Mouse (Mus musculus) G1E (cell line): ENCODE measurements around the gene Ttc39a. TPM values are rescaled to one million over a fixed set of nuclear protein-coding genes. Genes with fewer than 3 reads are reported as not detected.
A peak's percentile ranks its signal among the peaks of the same experiment; 100 is the strongest.

ENCODE experiments used
- ATAC-seq: 2 replicates; pipeline ENCODE4 v1.8.0; 2016; ENCODE audit warnings: mild to moderate bottlenecking; ENCODE audit not compliant: insufficient number of reproducible peaks, poor library complexity, low FRiP score, severe bottlenecking; ENCODE audit errors: extremely low read depth
- DNase-seq: peaks from one replicate; pipeline ENCODE4 v3.0.0; 2012; ENCODE audit warnings: low spot score
- H3K27me3 ChIP-seq: 2 replicates; pipeline ENCODE4 v1.6.1; 2012; ENCODE audit warnings: mild to moderate bottlenecking, low read length, inconsistent platforms; ENCODE audit not compliant: insufficient read depth
- H3K36me3 ChIP-seq: replicated peaks from 2 replicates; pipeline ENCODE3; 2012; ENCODE audit warnings: mild to moderate bottlenecking, inconsistent platforms
- H3K4me1 ChIP-seq: 2 replicates; pipeline ENCODE4 v1.6.1; 2012; ENCODE audit warnings: low read depth, low read length, inconsistent platforms, mixed read lengths; ENCODE audit not compliant: insufficient read depth
- H3K4me3 ChIP-seq: 2 replicates; pipeline ENCODE4 v1.5.1; 2012; ENCODE audit warnings: low read depth, mild to moderate bottlenecking, inconsistent platforms, low read length, moderate library complexity, mixed read lengths
- H3K9me3 ChIP-seq: replicated peaks from 2 replicates; pipeline ENCODE4 v1.6.1; 2012; ENCODE audit warnings: inconsistent platforms
- CTCF ChIP-seq: IDR thresholded peaks from 2 replicates; pipeline ENCODE4 v1.5.1; 2012; ENCODE audit warnings: low read depth, low read length, inconsistent platforms, mixed read lengths
- GATA1 ChIP-seq: IDR thresholded peaks from 2 replicates; pipeline ENCODE4 v1.6.1; 2012; ENCODE audit warnings: borderline replicate concordance, low read length, inconsistent platforms, mixed read lengths
- GATA2 ChIP-seq: IDR thresholded peaks from 2 replicates; pipeline ENCODE4 v1.6.1; 2012; ENCODE audit warnings: low read depth, low read length, inconsistent platforms, borderline replicate concordance
- POLR2AphosphoS5 ChIP-seq: IDR thresholded peaks from 2 replicates; pipeline ENCODE4 v1.6.1; 2012; ENCODE audit warnings: low read depth, low read length, inconsistent platforms; ENCODE audit not compliant: insufficient replicate concordance
- TAL1 ChIP-seq: conservative IDR thresholded peaks from 2 replicates; pipeline ENCODE4 v1.6.1; 2012; ENCODE audit warnings: low read depth, low read length, inconsistent platforms, mixed read lengths
- polyA plus RNA-seq: library from polyadenylated mRNA; stranded (reverse); fragments of >175 nt; gene quantifications from 2 replicates; pipeline ENCODE4 v1.2.3, GENCODE M21; 2012
- total RNA-seq, 2 experiments: library from RNA; stranded (forward) in 1 of 2; stranded (reverse) in 1 of 2; fragments of 200-1000 nt in 1 of 2; fragments of >200 nt in 1 of 2; fragmentation: Nextera tagmentation in 1 of 2; gene quantifications; 2 replicates each; pipeline ENCODE4 v1.2.3; 2014 to 2017

Gene Ttc39a
- total and polyA plus RNA-seq, 3 experiments, result 28.9 to 50.2 (median 40.4) TPM

GRCm38 (mm10) chr4:109463892-109464291 lies 57.5 kb downstream of the Ttc39a start:
- no peak for ATAC-seq
- no peak for DNase-seq
- Histone ChIP-seq H3K4me3 (no peak overlapping the region), H3K9me3 (no peaks in the 10 kb centered on the region), H3K4me1 (peaks cover 11% of the 10 kb centered on the region; the same call in 1 of the 2 replicates), H3K36me3 (peaks cover 4% of the 10 kb centered on the region), H3K27me3 (no peaks in the 10 kb centered on the region)
- TF ChIP-seq GATA2, result no peak
- TF ChIP-seq TAL1, result no peak
- no peak for TF ChIP-seq GATA1
- TF ChIP-seq POLR2AphosphoS5, result no peak
- no peak for TF ChIP-seq CTCF

- Histone ChIP-seq H3K4me1 (peaks cover 17% of the 10 kb centered on the region), H3K4me3 (no peak overlapping the region), H3K27me3 (no peaks in the 10 kb centered on the region), H3K36me3 (peaks cover 18% of the 10 kb centered on the region), H3K9me3 (no peaks in the 10 kb centered on the region)
- DNase-seq (no peak), ATAC-seq (no peak)
- no peak for TF ChIP-seq GATA2
- TF ChIP-seq TAL1, result no peak
- no peak for TF ChIP-seq POLR2AphosphoS5
- no peak for TF ChIP-seq CTCF
- TF ChIP-seq GATA1, result no peak
Measured at GRCm38 (mm10) chr4:109467687-109468086, 61.3 kb downstream of the Ttc39a start.

- no peak for ATAC-seq
- no peak for DNase-seq
- TF ChIP-seq POLR2AphosphoS5 (no peak), GATA2 (no peak), GATA1 (no peak), CTCF (no peak), TAL1 (no peak)
Measured at GRCm38 (mm10) chr4:109471606-109472005, 65.2 kb downstream of the Ttc39a start.

DNA sequence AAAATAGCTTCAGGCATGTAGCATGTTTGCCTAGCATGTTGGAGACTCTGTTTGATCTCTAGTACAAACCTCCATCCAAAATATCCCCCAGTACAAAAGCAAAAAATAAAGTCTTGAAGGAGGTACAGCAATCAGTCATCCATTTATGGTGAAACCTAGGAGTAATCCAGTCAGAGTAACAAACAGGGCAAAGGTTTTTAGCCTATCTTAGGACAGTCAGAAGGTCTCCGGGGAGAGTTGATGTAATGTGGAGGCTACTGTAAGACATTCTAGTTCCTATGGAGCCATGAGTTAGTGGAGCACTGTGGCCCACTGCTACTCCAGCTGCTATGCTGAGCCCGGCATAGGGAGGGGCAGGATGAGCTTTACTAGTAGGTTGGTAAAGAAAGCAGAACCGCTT lies 66.1 kb downstream of the Ttc39a start:
- H3K4me3 ChIP-seq, result no peak overlapping the region

More at GRCm38 (mm10) chr4:109471606-109472005, 65.2 kb downstream of the Ttc39a start:
- no peak overlapping the region for H3K4me3 ChIP-seq
- H3K27me3 ChIP-seq, result no peaks in the 10 kb centered on the region
- H3K4me1 ChIP-seq, result peaks cover 30% of the 10 kb centered on the region
- H3K36me3 ChIP-seq, result peaks cover 20% of the 10 kb centered on the region
- no peaks in the 10 kb centered on the region for H3K9me3 ChIP-seq

GRCm38 (mm10) chr4:109475078-109475477 lies 68.7 kb downstream of the Ttc39a start:
- no peak for TF ChIP-seq CTCF
- no peak for TF ChIP-seq GATA1
- no peak for TF ChIP-seq GATA2
- no peak for TF ChIP-seq TAL1
- no peak for TF ChIP-seq POLR2AphosphoS5

More for the DNA sequence above, 66.1 kb downstream of the Ttc39a start:
- H3K36me3 ChIP-seq, result peaks cover 20% of the 10 kb centered on the region
- no peaks in the 10 kb centered on the region for H3K27me3 ChIP-seq
- DNase-seq, result no peak
- no peaks in the 10 kb centered on the region for H3K9me3 ChIP-seq
- H3K4me1 ChIP-seq, result peaks cover 36% of the 10 kb centered on the region
- TF ChIP-seq CTCF, result no peak
- no peak for TF ChIP-seq POLR2AphosphoS5
- TF ChIP-seq GATA1, result no peak
- no peak for TF ChIP-seq TAL1
- no peak for TF ChIP-seq GATA2
- no peak for ATAC-seq

GRCm38 (mm10) chr4:109475577-109476553 lies 69.4 kb downstream of the Ttc39a start:
- H3K27me3 ChIP-seq, result peaks cover 5% of the 10 kb centered on the region; the same call in 1 of the 2 replicates
- H3K4me1 ChIP-seq, result peaks cover 34% of the 10 kb centered on the region
- ATAC-seq (no peak), DNase-seq (peak; percentile 46)
- TF ChIP-seq CTCF (no peak), GATA1 (no peak), GATA2 (no peak), TAL1 (no peak), POLR2AphosphoS5 (no peak)
- peak overlapping the region; percentile 87 for H3K4me3 ChIP-seq
- peaks cover 15% of the 10 kb centered on the region for H3K36me3 ChIP-seq
- H3K9me3 ChIP-seq, result no peaks in the 10 kb centered on the region

More at GRCm38 (mm10) chr4:109475078-109475477, 68.7 kb downstream of the Ttc39a start:
- peaks cover 5% of the 10 kb centered on the region; the same call in 1 of the 2 replicates for H3K27me3 ChIP-seq
- no peak for DNase-seq
- H3K4me1 ChIP-seq, result peaks cover 35% of the 10 kb centered on the region
- H3K9me3 ChIP-seq, result no peaks in the 10 kb centered on the region
- no peak for ATAC-seq
- peaks cover 18% of the 10 kb centered on the region for H3K36me3 ChIP-seq
- H3K4me3 ChIP-seq, result peak overlapping the region; percentile 87; the same call in 1 of the 2 replicates
